Mouse (Mus musculus): Measurements from ENCODE around the gene B4gat1. TPM values are rescaled to one million over a fixed set of nuclear protein-coding genes. Genes with fewer than 3 reads are reported as not detected.

The B4gat1 gene
- total and polyA plus RNA-seq, 2 experiments from 2014 or later, result 174 to 178 TPM

GRCm38 (mm10) chr19:5089324-5089723, 50.7 kb downstream of the B4gat1 start:
- DNase-seq (ENCODE audit: low spot score), result no peak
- Histone ChIP-seq H3K9me3 (ENCODE audit: low read length) (no peaks in the 10 kb centered on the region), H3K9ac (replicated peaks; ENCODE audit: low read length) (peak overlapping the region; percentile 58; the same call in 1 of the 2 replicates), H3K4me3 (ENCODE audit: low read length) (peak overlapping the region; percentile 72), H3K4me2 (ENCODE audit: low read depth, low read length) (peak overlapping the region; percentile 64), H3K4me1 (ENCODE audit: insufficient read depth, low read length) (peaks cover 20% of the 10 kb centered on the region), H3K36me3 (ENCODE audit: insufficient read depth, low read length) (peaks cover 16% of the 10 kb centered on the region; the same call in 1 of the 2 replicates), H3K27me3 (ENCODE audit: insufficient read depth, low read length) (no peaks in the 10 kb centered on the region), H3K27ac (no peak overlapping the region; the same call in 1 of the 2 replicates)
- WGBS, result 96% methylated on average over 4 of the region's 4 CpGs
- no peak for ATAC-seq
- TF ChIP-seq CTCF (IDR thresholded peaks at IDR 0.05; ENCODE audit: low read depth), result no peak

Other genes with a start within 250 kb of the B4gat1 start
- gene Rbm4, start 244.9 kb upstream of the B4gat1 start, total RNA-seq (2014; rRNA removed), result 85.3 and 85.6 TPM in 2 replicates
- gene Rbm4, start 244.9 kb upstream of the B4gat1 start, polyA plus RNA-seq (2015; fragmentation: Nextera tagmentation; extraction: Ambion mirVana), result 39.7 and 40.9 TPM in 2 replicates
- 6.9 and 9.8 TPM in 2 replicates for gene Gm21992, start 227.2 kb upstream of the B4gat1 start, total RNA-seq (2014; rRNA removed)
- 11.9 and 19.8 TPM in 2 replicates for gene Gm21992, start 227.2 kb upstream of the B4gat1 start, polyA plus RNA-seq (2015; fragmentation: Nextera tagmentation; extraction: Ambion mirVana)
- gene Rbm14, start 227.2 kb upstream of the B4gat1 start, total RNA-seq (2014; rRNA removed), result 40.1 and 45.6 TPM in 2 replicates
- gene Rbm14, start 227.2 kb upstream of the B4gat1 start, polyA plus RNA-seq (2015; fragmentation: Nextera tagmentation; extraction: Ambion mirVana), result 37.5 TPM in 2 replicates
- 21.2 and 32.0 TPM in 2 replicates for gene Ccs, start 199.5 kb upstream of the B4gat1 start, total RNA-seq (2014; rRNA removed)
- 48.4 and 51.1 TPM in 2 replicates for gene Ccs, start 199.5 kb upstream of the B4gat1 start, polyA plus RNA-seq (2015; fragmentation: Nextera tagmentation; extraction: Ambion mirVana)
- gene Ccdc87, start 199.5 kb upstream of the B4gat1 start, total RNA-seq (2014; rRNA removed), result 0.72 and 0.89 TPM in 2 replicates
- 0.71 and 0.83 TPM in 2 replicates for gene Ccdc87, start 199.5 kb upstream of the B4gat1 start, polyA plus RNA-seq (2015; fragmentation: Nextera tagmentation; extraction: Ambion mirVana)
- 80.2 and 147 TPM in 2 replicates for gene Ctsf, start 183.7 kb upstream of the B4gat1 start, total RNA-seq (2014; rRNA removed)
- gene Ctsf, start 183.7 kb upstream of the B4gat1 start, polyA plus RNA-seq (2015; fragmentation: Nextera tagmentation; extraction: Ambion mirVana), result 98.2 and 106 TPM in 2 replicates
- 6.8 and 8.4 TPM in 2 replicates for gene Actn3, start 160.9 kb upstream of the B4gat1 start, total RNA-seq (2014; rRNA removed)
- 3.8 and 3.9 TPM in 2 replicates for gene Actn3, start 160.9 kb upstream of the B4gat1 start, polyA plus RNA-seq (2015; fragmentation: Nextera tagmentation; extraction: Ambion mirVana)
- 29.1 and 30.7 TPM in 2 replicates for gene Zdhhc24, start 160.2 kb upstream of the B4gat1 start, total RNA-seq (2014; rRNA removed)
- 17.4 and 20.9 TPM in 2 replicates for gene Zdhhc24, start 160.2 kb upstream of the B4gat1 start, polyA plus RNA-seq (2015; fragmentation: Nextera tagmentation; extraction: Ambion mirVana)
- 17.9 and 37.6 TPM in 2 replicates for gene Bbs1, start 132.2 kb upstream of the B4gat1 start, total RNA-seq (2014; rRNA removed)
- gene Bbs1, start 132.2 kb upstream of the B4gat1 start, polyA plus RNA-seq (2015; fragmentation: Nextera tagmentation; extraction: Ambion mirVana), result 7.3 and 9.1 TPM in 2 replicates
- 94.0 and 111 TPM in 2 replicates for gene Dpp3, start 110.5 kb upstream of the B4gat1 start, total RNA-seq (2014; rRNA removed)
- 78.3 and 79.2 TPM in 2 replicates for gene Dpp3, start 110.5 kb upstream of the B4gat1 start, polyA plus RNA-seq (2015; fragmentation: Nextera tagmentation; extraction: Ambion mirVana)
- 11.9 and 13.4 TPM in 2 replicates for gene Peli3, start 95.7 kb upstream of the B4gat1 start, total RNA-seq (2014; rRNA removed)
- 8.1 and 8.6 TPM in 2 replicates for gene Peli3, start 95.7 kb upstream of the B4gat1 start, polyA plus RNA-seq (2015; fragmentation: Nextera tagmentation; extraction: Ambion mirVana)
- 83.5 and 90.4 TPM in 2 replicates for gene Mrpl11, start 76.7 kb upstream of the B4gat1 start, total RNA-seq (2014; rRNA removed)
- gene Mrpl11, start 76.7 kb upstream of the B4gat1 start, polyA plus RNA-seq (2015; fragmentation: Nextera tagmentation; extraction: Ambion mirVana), result 138 and 139 TPM in 2 replicates
- gene Npas4, start 48.5 kb upstream of the B4gat1 start, total RNA-seq (2014; rRNA removed), result 1.9 and 3.0 TPM in 2 replicates
- gene Npas4, start 48.5 kb upstream of the B4gat1 start, polyA plus RNA-seq (2015; fragmentation: Nextera tagmentation; extraction: Ambion mirVana), result 0.13 and 0.20 TPM in 2 replicates
- 13.9 and 22.5 TPM in 2 replicates for gene Slc29a2, start 15.0 kb upstream of the B4gat1 start, total RNA-seq (2014; rRNA removed)
- 15.5 and 16.3 TPM in 2 replicates for gene Slc29a2, start 15.0 kb upstream of the B4gat1 start, polyA plus RNA-seq (2015; fragmentation: Nextera tagmentation; extraction: Ambion mirVana)
- gene AC124502.3, start 65 bp downstream of the B4gat1 start, total RNA-seq (2014; rRNA removed), result 4.5 and 8.5 TPM in 2 replicates
- gene AC124502.3, start 65 bp downstream of the B4gat1 start, polyA plus RNA-seq (2015; fragmentation: Nextera tagmentation; extraction: Ambion mirVana), result 2.4 and 3.0 TPM in 2 replicates
- 5.0 and 5.5 TPM in 2 replicates for gene Brms1, start 2.5 kb downstream of the B4gat1 start, total RNA-seq (2014; rRNA removed)
- gene Brms1, start 2.5 kb downstream of the B4gat1 start, polyA plus RNA-seq (2015; fragmentation: Nextera tagmentation; extraction: Ambion mirVana), result 22.5 and 22.6 TPM in 2 replicates
- 0.93 and 2.0 TPM in 2 replicates for gene Rin1, start 11.7 kb downstream of the B4gat1 start, total RNA-seq (2014; rRNA removed)
- 0.72 and 0.86 TPM in 2 replicates for gene Rin1, start 11.7 kb downstream of the B4gat1 start, polyA plus RNA-seq (2015; fragmentation: Nextera tagmentation; extraction: Ambion mirVana)
- 15.4 and 16.4 TPM in 2 replicates for gene Cd248, start 29.3 kb downstream of the B4gat1 start, total RNA-seq (2014; rRNA removed)
- gene Cd248, start 29.3 kb downstream of the B4gat1 start, polyA plus RNA-seq (2015; fragmentation: Nextera tagmentation; extraction: Ambion mirVana), result 10.7 and 12.5 TPM in 2 replicates
- gene Tmem151a, start 46.7 kb downstream of the B4gat1 start, total RNA-seq (2014; rRNA removed), result 68.9 and 76.6 TPM in 2 replicates
- gene Tmem151a, start 46.7 kb downstream of the B4gat1 start, polyA plus RNA-seq (2015; fragmentation: Nextera tagmentation; extraction: Ambion mirVana), result 61.0 and 71.5 TPM in 2 replicates
- gene Yif1a, start 49.7 kb downstream of the B4gat1 start, total RNA-seq (2014; rRNA removed), result 59.7 and 69.0 TPM in 2 replicates
- 66.6 and 68.0 TPM in 2 replicates for gene Yif1a, start 49.7 kb downstream of the B4gat1 start, polyA plus RNA-seq (2015; fragmentation: Nextera tagmentation; extraction: Ambion mirVana)
- 549 and 573 TPM in 2 replicates for gene Cnih2, start 59.7 kb downstream of the B4gat1 start, total RNA-seq (2014; rRNA removed)
- 358 and 397 TPM in 2 replicates for gene Cnih2, start 59.7 kb downstream of the B4gat1 start, polyA plus RNA-seq (2015; fragmentation: Nextera tagmentation; extraction: Ambion mirVana)
- 272 and 291 TPM in 2 replicates for gene Rab1b, start 68.2 kb downstream of the B4gat1 start, total RNA-seq (2014; rRNA removed)
- gene Rab1b, start 68.2 kb downstream of the B4gat1 start, polyA plus RNA-seq (2015; fragmentation: Nextera tagmentation; extraction: Ambion mirVana), result 229 and 230 TPM in 2 replicates
- gene Klc2, start 79.7 kb downstream of the B4gat1 start, total RNA-seq (2014; rRNA removed), result 191 and 227 TPM in 2 replicates
- 75.6 and 76.6 TPM in 2 replicates for gene Klc2, start 79.7 kb downstream of the B4gat1 start, polyA plus RNA-seq (2015; fragmentation: Nextera tagmentation; extraction: Ambion mirVana)
- 60.3 and 63.6 TPM in 2 replicates for gene Pacs1, start 234.3 kb downstream of the B4gat1 start, total RNA-seq (2014; rRNA removed)
- 33.1 and 41.0 TPM in 2 replicates for gene Pacs1, start 234.3 kb downstream of the B4gat1 start, polyA plus RNA-seq (2015; fragmentation: Nextera tagmentation; extraction: Ambion mirVana)

Measured in hindbrain, postnatal 0 days (tissue).